Mouse (Mus musculus) thymus, adult 2 months (tissue): ENCODE data around the gene Htra2.

Source experiments
- CTCF ChIP-seq: fragments of 200-500 bp; IDR thresholded peaks from 2 replicates; pipeline ENCODE4 v1.5.1; 2012; ENCODE audit warnings: mild to moderate bottlenecking, control low read depth, low read length, moderate library complexity, borderline replicate concordance; ENCODE audit not compliant: control insufficient read depth, poor library complexity, insufficient read depth; ENCODE audit errors: extremely low read depth
- POLR2A ChIP-seq: fragments of 200-500 bp; IDR thresholded peaks from 2 replicates; pipeline ENCODE4 v1.6.1; 2012; ENCODE audit warnings: mild to moderate bottlenecking, low read length, control low read depth, moderate library complexity; ENCODE audit not compliant: control insufficient read depth, poor library complexity, insufficient read depth; ENCODE audit errors: extremely low read depth

DNA sequence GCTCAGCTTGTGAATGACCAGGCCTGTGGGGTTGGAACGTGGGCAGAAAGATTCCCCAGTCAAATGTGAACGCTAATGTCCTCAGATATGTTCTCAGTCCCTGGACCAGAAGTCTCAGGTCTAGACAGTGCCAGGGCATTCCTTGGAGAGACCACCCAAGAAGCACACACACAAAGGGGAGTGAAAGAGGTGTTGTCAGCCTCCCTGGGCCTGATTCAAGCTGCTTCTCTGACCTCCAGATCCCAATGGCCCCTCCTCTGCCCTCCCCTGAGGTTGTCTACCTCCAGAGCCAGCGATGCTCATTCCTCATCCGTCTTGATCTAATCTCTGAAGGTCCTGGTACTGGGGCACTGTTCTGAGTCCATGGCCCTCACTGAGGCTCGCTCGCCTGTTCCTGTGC, 11.5 kb downstream of the Htra2 start:
- TF ChIP-seq CTCF = no peak
- TF ChIP-seq POLR2A = no peak
